Mouse (Mus musculus) heart, postnatal 36 days (tissue): ENCODE measurements around the gene Aph1c. TPM values are rescaled to one million over a fixed set of nuclear protein-coding genes. Genes with fewer than 3 reads are reported as not detected.

ENCODE experiments used
- total RNA-seq, 2 experiments: library from RNA; stranded (reverse); gene quantifications; 2 replicates each; pipeline ENCODE4 v1.2.3; 2021

The Aph1c gene
- total RNA-seq, 2 experiments from 2014 or later, result 1.4 TPM

Other genes starting within 250 kb of the Aph1c start
- 10 to 100 TPM; 22.1 to 30.2 TPM for gene Usp3, start 241.6 kb downstream of the Aph1c start, total RNA-seq
- not detected for gene Car12, start 121.0 kb downstream of the Aph1c start, total RNA-seq
- gene Aph1b, start 39.2 kb downstream of the Aph1c start, total RNA-seq, result 1 to 10 TPM; 4.9 to 6.4 TPM
- gene Gm10647, start 37.7 kb downstream of the Aph1c start, total RNA-seq, result under 1 TPM in 1 of 2 experiments, not detected in 1; 0.14 TPM
- gene Rab8b, start 85.0 kb upstream of the Aph1c start, total RNA-seq, result 10 to 100 TPM in 1 of 2 experiments, 1 to 10 TPM in 1; 9.5 to 10.3 TPM
- 100 to 1,000 TPM; 175 to 183 TPM for gene Rps27l, start 111.4 kb upstream of the Aph1c start, total RNA-seq
- 10 to 100 TPM; 21.5 to 23.9 TPM for gene Lactb, start 140.8 kb upstream of the Aph1c start, total RNA-seq
- gene Tpm1, start 214.7 kb upstream of the Aph1c start, total RNA-seq, result over 10,000 TPM; 11,452 to 11,878 TPM